Mouse (Mus musculus) MEL (cell line): ENCODE data around the gene Cpd. TPM values are rescaled to one million over a fixed set of nuclear protein-coding genes. Genes with fewer than 3 reads are reported as not detected.

ENCODE experiments used
- DNase-seq: peaks from one replicate; pipeline ENCODE4 v3.0.0; 2011; ENCODE audit warnings: low read depth, low spot score
- H3K27ac ChIP-seq: 2 replicates; pipeline ENCODE4 v1.5.1; 2012; ENCODE audit warnings: low read depth, mild to moderate bottlenecking, control low read depth, low read length, moderate library complexity; ENCODE audit not compliant: control insufficient read depth
- H3K27me3 ChIP-seq, 2 experiments: fragments of 150-350 bp in 1 of 2; sonication (generic) in 1 of 2; 2 replicates each; pipeline ENCODE4 v1.6.1; 2012; ENCODE audit warnings: low read length in 2 of 2, mild to moderate bottlenecking in 2 of 2, improper control_type of control experiment in 1 of 2, moderate library complexity in 1 of 2; ENCODE audit not compliant: insufficient read depth in 2 of 2, control insufficient read depth in 1 of 2
- H3K36me3 ChIP-seq, 2 experiments: 2 replicates each; pipeline ENCODE4 v1.6.1; 2012 to 2014; ENCODE audit warnings: low read length in 2 of 2, improper control_type of control experiment in 1 of 2, inconsistent platforms in 1 of 2, mild to moderate bottlenecking in 1 of 2; ENCODE audit not compliant: insufficient read depth in 2 of 2, control insufficient read depth in 1 of 2
- H3K4me1 ChIP-seq, 2 experiments: fragments of 150-350 bp in 1 of 2; sonication (generic) in 1 of 2; 2 replicates each; pipeline ENCODE4 v1.6.1; 2012; ENCODE audit warnings: low read length in 2 of 2, improper control_type of control experiment in 1 of 2, mild to moderate bottlenecking in 1 of 2; ENCODE audit not compliant: insufficient read depth in 2 of 2, control insufficient read depth in 1 of 2
- H3K4me3 ChIP-seq, 2 experiments: fragments of 150-350 bp in 1 of 2; sonication (generic) in 1 of 2; 2 replicates each; pipeline ENCODE4 v1.5.1; 2012; ENCODE audit warnings: low read depth in 2 of 2, low read length in 2 of 2, mild to moderate bottlenecking in 2 of 2, moderate library complexity in 2 of 2, control low read depth in 1 of 2, improper control_type of control experiment in 1 of 2; ENCODE audit not compliant: control insufficient read depth in 1 of 2, insufficient read depth in 1 of 2
- H3K79me2 ChIP-seq: 2 replicates; pipeline ENCODE4 v1.6.1; 2012; ENCODE audit warnings: mild to moderate bottlenecking, low read length, moderate library complexity; ENCODE audit not compliant: control insufficient read depth, poor library complexity, insufficient read depth
- H3K9ac ChIP-seq: 2 replicates; pipeline ENCODE4 v1.6.1; 2012; ENCODE audit warnings: low read depth, mild to moderate bottlenecking, control low read depth, low read length, moderate library complexity; ENCODE audit not compliant: control insufficient read depth, poor library complexity, severe bottlenecking
- H3K9me3 ChIP-seq: fragments of 150-350 bp; sonication (generic); replicated peaks from 2 replicates; pipeline ENCODE4 v1.6.1; 2012; ENCODE audit warnings: mild to moderate bottlenecking, low read length, improper control_type of control experiment, moderate library complexity; ENCODE audit not compliant: insufficient read depth
- BHLHE40 ChIP-seq: IDR thresholded peaks from 2 replicates; pipeline ENCODE4 v1.6.1; 2012; ENCODE audit warnings: low read depth, mild to moderate bottlenecking, inconsistent platforms, low read length, improper control_type of control experiment, borderline replicate concordance
- CHD2 ChIP-seq: IDR thresholded peaks from 2 replicates; pipeline ENCODE4 v1.6.1; 2011; ENCODE audit warnings: low read length, improper control_type of control experiment
- E2F4 ChIP-seq: IDR thresholded peaks from 2 replicates; pipeline ENCODE4 v1.6.1; 2011; ENCODE audit warnings: low read depth, low read length, improper control_type of control experiment, borderline replicate concordance
- HCFC1 ChIP-seq: IDR thresholded peaks from 2 replicates; pipeline ENCODE4 v1.6.1; 2012; ENCODE audit warnings: low read depth, mild to moderate bottlenecking, inconsistent platforms, low read length, improper control_type of control experiment, moderate library complexity
- JUND ChIP-seq: IDR thresholded peaks from 2 replicates; pipeline ENCODE4 v1.6.1; 2011; ENCODE audit warnings: low read depth, mild to moderate bottlenecking, improper control_type of control experiment, low read length
- MAZ ChIP-seq: IDR thresholded peaks from 2 replicates; pipeline ENCODE4 v1.6.1; 2012; ENCODE audit warnings: low read depth, mild to moderate bottlenecking, inconsistent platforms, low read length, improper control_type of control experiment
- MEF2A ChIP-seq: IDR thresholded peaks from 2 replicates; pipeline ENCODE4 v1.6.1; 2014; ENCODE audit warnings: low read depth, mild to moderate bottlenecking, inconsistent platforms, low read length, improper control_type of control experiment; ENCODE audit not compliant: poor library complexity, insufficient replicate concordance, severe bottlenecking; ENCODE audit errors: extremely low read depth
- MYC ChIP-seq: IDR thresholded peaks from 2 replicates; pipeline ENCODE4 v1.6.1; 2011; ENCODE audit warnings: low read depth, mild to moderate bottlenecking, low read length, improper control_type of control experiment, moderate library complexity
- NRF1 ChIP-seq: IDR thresholded peaks from 2 replicates; pipeline ENCODE4 v1.6.1; 2014; ENCODE audit warnings: low read depth, mild to moderate bottlenecking, inconsistent platforms, low read length, improper control_type of control experiment, moderate library complexity; ENCODE audit not compliant: poor library complexity, insufficient read depth, severe bottlenecking
- POLR2A ChIP-seq, 2 experiments: IDR thresholded peaks; 2 replicates each; pipeline ENCODE4 v1.6.1; 2011 to 2012; ENCODE audit warnings: low read length in 2 of 2, mild to moderate bottlenecking in 2 of 2, control low read depth in 1 of 2, improper control_type of control experiment in 1 of 2, low read depth in 1 of 2, moderate library complexity in 1 of 2; ENCODE audit not compliant: control insufficient read depth in 1 of 2, insufficient read depth in 1 of 2, poor library complexity in 1 of 2
- POLR2AphosphoS2 ChIP-seq: IDR thresholded peaks from 2 replicates; pipeline ENCODE4 v1.6.1; 2011; ENCODE audit warnings: low read length, improper control_type of control experiment
- POLR2AphosphoS5 ChIP-seq: IDR thresholded peaks from 2 replicates; pipeline ENCODE4 v1.6.1; 2012; ENCODE audit warnings: low read depth, borderline replicate concordance, mild to moderate bottlenecking, inconsistent platforms, low read length, moderate library complexity, mixed read lengths
- RCOR1 ChIP-seq: IDR thresholded peaks from 2 replicates; pipeline ENCODE4 v1.6.1; 2012; ENCODE audit warnings: low read depth, mild to moderate bottlenecking, inconsistent platforms, low read length, improper control_type of control experiment
- SIN3A ChIP-seq: IDR thresholded peaks from 2 replicates; pipeline ENCODE4 v1.6.1; 2012; ENCODE audit warnings: low read length, improper control_type of control experiment, inconsistent platforms
- TBP ChIP-seq: IDR thresholded peaks from 2 replicates; pipeline ENCODE4 v1.8.0; 2011; ENCODE audit warnings: low read depth, low read length, improper control_type of control experiment
- USF1 ChIP-seq: IDR thresholded peaks from 2 replicates; pipeline ENCODE4 v1.6.1; 2014; ENCODE audit warnings: low read depth, mild to moderate bottlenecking, inconsistent platforms, low read length, improper control_type of control experiment, moderate library complexity
- ZC3H11A ChIP-seq: IDR thresholded peaks from 2 replicates; pipeline ENCODE4 v1.6.1; 2012; ENCODE audit warnings: low read depth, mild to moderate bottlenecking, inconsistent platforms, low read length, improper control_type of control experiment
- ZKSCAN1 ChIP-seq: IDR thresholded peaks from 2 replicates; pipeline ENCODE4 v1.6.1; 2012; ENCODE audit warnings: low read depth, mild to moderate bottlenecking, inconsistent platforms, low read length, improper control_type of control experiment, moderate library complexity
- polyA plus RNA-seq, 2 experiments: library from polyadenylated mRNA; stranded (reverse) in 1 of 2; unstranded in 1 of 2; fragments of >175 nt in 1 of 2; fragments of >200 nt in 1 of 2; gene quantifications; 2 replicates each; pipeline versions ENCODE4 v1.2.1 to v1.2.4; 2012; ENCODE audit warnings: low replicate concordance in 2 of 2, low read depth in 1 of 2; ENCODE audit not compliant: insufficient read length in 2 of 2, insufficient read depth in 1 of 2, missing spikeins in 1 of 2
- total RNA-seq: library from RNA; depleted of rRNA; stranded (reverse); fragments of 300-350 nt; gene quantifications from 2 replicates; pipeline ENCODE4 v1.2.3, GENCODE M21; 2012

Cpd gene
- total and polyA plus RNA-seq, 3 experiments: 7.5 to 14.6 TPM; not detected in 1

DNA sequence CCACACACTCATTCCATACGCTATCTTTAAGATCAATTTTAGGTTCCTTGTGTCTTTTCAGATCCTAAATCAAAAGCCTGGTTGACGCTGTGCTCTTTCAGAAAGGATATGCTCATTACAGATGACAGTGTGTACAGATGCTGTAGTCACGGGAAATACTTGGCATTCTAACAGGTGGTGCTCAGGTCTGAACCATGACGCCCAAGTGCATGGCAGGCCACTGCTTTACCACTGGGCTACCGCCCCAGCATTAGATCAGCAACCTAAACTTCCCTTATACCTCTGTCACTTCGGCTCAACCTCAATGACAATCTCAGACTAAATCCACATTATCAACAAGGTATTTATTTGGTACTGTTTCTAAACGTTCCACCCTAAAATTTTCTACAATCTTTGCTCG, 71.3 kb downstream of the Cpd start:
- TF ChIP-seq TBP: no peak
- TF ChIP-seq MEF2A: no peak
- TF ChIP-seq E2F4: no peak
- TF ChIP-seq NRF1: no peak
- TF ChIP-seq SIN3A: no peak
- no peak for TF ChIP-seq ZC3H11A
- TF ChIP-seq ZKSCAN1: no peak
- TF ChIP-seq POLR2AphosphoS5: no peak
- no peaks in the 10 kb centered on the region for H3K9me3 ChIP-seq
- no peak overlapping the region for H3K27ac ChIP-seq
- H3K9ac ChIP-seq: no peak overlapping the region
- no peaks in the 10 kb centered on the region for H3K79me2 ChIP-seq
- H3K4me1 ChIP-seq: peaks cover 0 to 6% of the 10 kb centered on the region in 2 experiments; a peak in 1 of 4 replicates
- DNase-seq: no peak
- no peaks in the 10 kb centered on the region for H3K36me3 ChIP-seq
- no peaks in the 10 kb centered on the region for H3K27me3 ChIP-seq
- H3K4me3 ChIP-seq: no peak overlapping the region

- no peak for TF ChIP-seq CHD2
- no peak for TF ChIP-seq POLR2A (IDR thresholded peaks at IDR 0.05; ENCODE audit: control insufficient read depth in 1 of 2, insufficient read depth in 1 of 2, low read depth in 1 of 2, low read length in 2 of 2, poor library complexity in 1 of 2)
- TF ChIP-seq MAZ: no peak
- no peak for TF ChIP-seq MYC
- Histone ChIP-seq H3K4me3 (no peak overlapping the region), H3K9ac (no peak overlapping the region), H3K27me3 (peaks cover 0 to 2% of the 10 kb centered on the region in 2 experiments; a peak in 1 of 4 replicates), H3K4me1 (peaks cover 0 to 6% of the 10 kb centered on the region in 2 experiments; a peak in 1 of 4 replicates), H3K79me2 (no peaks in the 10 kb centered on the region), H3K36me3 (no peaks in the 10 kb centered on the region), H3K9me3 (no peaks in the 10 kb centered on the region), H3K27ac (no peak overlapping the region)
- DNase-seq: no peak
Observed at GRCm38 (mm10) chr11:76773811-76774210, 73.0 kb downstream of the Cpd start.

GRCm38 (mm10) chr11:76770566-76770965, 76.3 kb downstream of the Cpd start:
- no peaks in the 10 kb centered on the region for H3K36me3 ChIP-seq
- H3K9ac ChIP-seq: no peak overlapping the region
- H3K4me3 ChIP-seq: no peak overlapping the region
- no peak for DNase-seq
- no peak for TF ChIP-seq RCOR1
- no peak for TF ChIP-seq JUND
- TF ChIP-seq POLR2AphosphoS5: no peak
- no peak for TF ChIP-seq HCFC1
- TF ChIP-seq TBP: no peak
- no peak for TF ChIP-seq ZKSCAN1
- TF ChIP-seq USF1: no peak
- no peak for TF ChIP-seq NRF1
- no peak for TF ChIP-seq BHLHE40
- no peak for TF ChIP-seq MAZ
- TF ChIP-seq POLR2AphosphoS2: no peak
- TF ChIP-seq, all 39 proteins: peak for 0
- Histone ChIP-seq H3K9me3 (no peaks in the 10 kb centered on the region), H3K79me2 (no peaks in the 10 kb centered on the region), H3K4me1 (peaks cover 0 to 6% of the 10 kb centered on the region in 2 experiments; a peak in 1 of 4 replicates), H3K27me3 (peaks cover 2 to 3% of the 10 kb centered on the region in 2 experiments; a peak in 2 of 4 replicates), H3K27ac (no peak overlapping the region)
